Mouse (Mus musculus): ENCODE data around the gene Adgrl2.

Adgrl2 gene

GRCm38 (mm10) chr3:148971893-148972596 is 18.3 kb downstream of the Adgrl2 start:
- DNase-seq, result no peak

GRCm38 (mm10) chr3:148964991-148965605 is 25.3 kb downstream of the Adgrl2 start:
- DNase-seq, result peak in 1 of 2 experiments; percentile 34

- peak in 1 of 2 experiments; percentile 13 for DNase-seq
Observed at GRCm38 (mm10) chr3:148963381-148964044, 26.8 kb downstream of the Adgrl2 start.

GRCm38 (mm10) chr3:148961611-148962010 is 28.7 kb downstream of the Adgrl2 start:
- no peak for DNase-seq

GRCm38 (mm10) chr3:148960751-148961289 is 29.5 kb downstream of the Adgrl2 start:
- no peak for DNase-seq

- no peak for DNase-seq
Observed at GRCm38 (mm10) chr3:148960215-148960614, 30.1 kb downstream of the Adgrl2 start.

GRCm38 (mm10) chr3:148959327-148960025 is 30.9 kb downstream of the Adgrl2 start:
- peak; percentile 43 to 50 for DNase-seq

- DNase-seq, result no peak
Observed at GRCm38 (mm10) chr3:148958714-148959113, 31.6 kb downstream of the Adgrl2 start.

GRCm38 (mm10) chr3:148958185-148958584 is 32.2 kb downstream of the Adgrl2 start:
- DNase-seq, result no peak

- no peak for DNase-seq
Observed at GRCm38 (mm10) chr3:148956887-148957286, 33.5 kb downstream of the Adgrl2 start.

GRCm38 (mm10) chr3:148949796-148950195 is 40.6 kb downstream of the Adgrl2 start:
- DNase-seq, result no peak

GRCm38 (mm10) chr3:148947805-148948405 is 42.5 kb downstream of the Adgrl2 start:
- no peak for DNase-seq

- no peak for DNase-seq
Observed at GRCm38 (mm10) chr3:148947266-148947665, 43.1 kb downstream of the Adgrl2 start.

- no peak for DNase-seq
Observed at GRCm38 (mm10) chr3:148945534-148945933, 44.8 kb downstream of the Adgrl2 start.

GRCm38 (mm10) chr3:148939457-148939856 is 50.9 kb downstream of the Adgrl2 start:
- DNase-seq, result no peak

GRCm38 (mm10) chr3:148935056-148935455 is 55.3 kb downstream of the Adgrl2 start:
- no peak for DNase-seq

GRCm38 (mm10) chr3:148934279-148934678 is 56.1 kb downstream of the Adgrl2 start:
- no peak for DNase-seq

- no peak for DNase-seq
Observed at GRCm38 (mm10) chr3:148933160-148933559, 57.2 kb downstream of the Adgrl2 start.

GRCm38 (mm10) chr3:148930913-148931312 is 59.4 kb downstream of the Adgrl2 start:
- no peak for DNase-seq

GRCm38 (mm10) chr3:148926330-148926729 is 64.0 kb downstream of the Adgrl2 start:
- peak in 1 of 2 experiments; percentile 22 for DNase-seq

GRCm38 (mm10) chr3:148922618-148923095 is 67.7 kb downstream of the Adgrl2 start:
- peak in 1 of 2 experiments; percentile 17 for DNase-seq

GRCm38 (mm10) chr3:148921966-148922587 is 68.3 kb downstream of the Adgrl2 start:
- peak; percentile 39 to 58 for DNase-seq
